Mouse (Mus musculus) ovary, postnatal 10 days (tissue): Measurements from ENCODE around the gene Tbc1d5.
A peak's percentile ranks its signal among the peaks of the same experiment; 100 is the strongest.

Experiments used
- DNase-seq: peaks from one replicate; pipeline ENCODE4 v3.0.0; 2022; ENCODE audit warnings: low spot score

Gene Tbc1d5

GRCm38 (mm10) chr17:51179195-51179953, at the start of gene Tbc1d5:
TSS of gene Tbc1d5 (minus strand) at chr17:51179352.
- peak; percentile 85 for DNase-seq

- DNase-seq = no peak
Measured at GRCm38 (mm10) chr17:51226056-51226455, 46.9 kb upstream of the Tbc1d5 start.

- DNase-seq = no peak
Measured at GRCm38 (mm10) chr17:51223152-51223551, 44.0 kb upstream of the Tbc1d5 start.

GRCm38 (mm10) chr17:51221075-51221474, 41.9 kb upstream of the Tbc1d5 start:
- DNase-seq = no peak

- DNase-seq = no peak
Measured at GRCm38 (mm10) chr17:51219897-51220296, 40.7 kb upstream of the Tbc1d5 start.

DNA sequence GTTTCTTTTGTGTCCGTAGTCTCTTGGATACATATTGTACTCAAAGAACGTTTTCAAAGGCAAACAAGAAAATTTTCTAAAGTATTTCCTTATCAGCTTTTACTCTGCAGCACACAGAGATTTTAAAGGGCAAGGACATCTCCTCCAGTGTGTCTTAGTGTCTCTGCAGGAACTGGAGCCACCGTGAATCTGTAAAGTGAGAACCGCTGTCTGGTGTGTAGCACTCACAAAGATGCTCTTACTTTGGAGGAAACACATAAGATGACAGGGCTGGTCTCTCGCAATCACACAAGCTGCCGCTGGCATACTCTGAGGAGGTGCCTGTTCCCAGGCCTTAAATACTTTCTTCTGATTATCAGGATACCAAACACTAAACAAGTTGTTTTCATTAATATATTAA, 37.3 kb upstream of the Tbc1d5 start:
- DNase-seq = no peak

- no peak for DNase-seq
Measured at GRCm38 (mm10) chr17:51209565-51209964, 30.4 kb upstream of the Tbc1d5 start.

DNA sequence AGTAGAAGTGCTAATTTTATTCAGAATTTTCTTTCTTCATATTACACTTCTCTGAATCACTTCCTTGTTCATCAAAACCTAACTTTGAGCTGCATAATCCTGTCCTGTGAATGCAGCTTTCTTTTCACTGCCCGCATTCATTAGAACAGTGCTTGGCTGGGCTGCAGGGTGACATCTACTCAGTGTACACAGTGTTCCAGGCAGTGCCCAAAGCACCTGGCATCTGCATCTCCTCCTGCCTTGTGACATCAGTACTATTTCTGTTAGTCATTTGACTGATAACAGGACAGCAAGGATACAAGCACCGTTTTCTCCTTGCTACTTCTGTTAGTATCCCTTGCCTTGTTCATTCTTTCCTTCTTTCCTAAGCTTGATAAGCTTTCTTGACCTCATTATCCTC, 25.5 kb upstream of the Tbc1d5 start:
- DNase-seq = no peak

DNA sequence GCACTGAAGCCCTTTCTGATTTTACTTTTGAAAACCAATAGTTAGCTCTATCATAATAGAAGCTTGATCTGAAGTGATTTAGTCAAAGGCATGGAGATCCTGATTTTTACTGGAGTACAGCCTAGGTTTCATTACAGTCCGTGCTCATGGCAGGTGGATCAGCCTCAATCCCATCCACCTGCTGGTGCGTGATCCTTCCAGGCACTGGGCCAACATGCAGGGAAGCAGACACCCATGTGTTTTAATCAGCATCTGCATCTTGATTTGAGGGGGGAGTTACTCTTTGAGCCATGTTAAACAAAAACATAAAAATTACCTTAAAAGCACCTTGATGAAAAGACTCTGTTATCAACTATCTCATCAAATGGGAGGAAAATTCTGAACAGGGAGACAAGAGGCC, 16.4 kb upstream of the Tbc1d5 start:
- DNase-seq = no peak

DNA sequence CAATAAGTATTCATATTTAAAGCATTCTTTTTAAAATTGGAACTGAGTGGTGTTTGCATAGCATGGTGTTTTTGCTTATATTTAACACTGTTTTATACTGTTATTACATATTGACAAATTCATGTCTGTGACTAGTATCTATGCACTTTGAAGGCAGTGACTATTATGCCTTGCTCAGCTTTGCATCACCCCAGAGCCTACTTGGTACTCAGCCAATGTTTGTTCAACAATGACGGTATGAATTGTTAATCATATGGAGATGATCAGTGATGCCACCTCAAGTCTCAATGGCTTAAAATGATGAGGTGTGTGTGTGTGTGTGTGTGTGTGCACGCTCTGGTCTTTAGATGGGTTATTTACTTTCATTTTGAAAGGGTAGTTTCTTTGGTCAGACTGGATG, 15.6 kb upstream of the Tbc1d5 start:
- DNase-seq = no peak

GRCm38 (mm10) chr17:51191381-51191780, 12.2 kb upstream of the Tbc1d5 start:
- no peak for DNase-seq

- no peak for DNase-seq
Measured at GRCm38 (mm10) chr17:51182715-51183114, 3.6 kb upstream of the Tbc1d5 start.

DNA sequence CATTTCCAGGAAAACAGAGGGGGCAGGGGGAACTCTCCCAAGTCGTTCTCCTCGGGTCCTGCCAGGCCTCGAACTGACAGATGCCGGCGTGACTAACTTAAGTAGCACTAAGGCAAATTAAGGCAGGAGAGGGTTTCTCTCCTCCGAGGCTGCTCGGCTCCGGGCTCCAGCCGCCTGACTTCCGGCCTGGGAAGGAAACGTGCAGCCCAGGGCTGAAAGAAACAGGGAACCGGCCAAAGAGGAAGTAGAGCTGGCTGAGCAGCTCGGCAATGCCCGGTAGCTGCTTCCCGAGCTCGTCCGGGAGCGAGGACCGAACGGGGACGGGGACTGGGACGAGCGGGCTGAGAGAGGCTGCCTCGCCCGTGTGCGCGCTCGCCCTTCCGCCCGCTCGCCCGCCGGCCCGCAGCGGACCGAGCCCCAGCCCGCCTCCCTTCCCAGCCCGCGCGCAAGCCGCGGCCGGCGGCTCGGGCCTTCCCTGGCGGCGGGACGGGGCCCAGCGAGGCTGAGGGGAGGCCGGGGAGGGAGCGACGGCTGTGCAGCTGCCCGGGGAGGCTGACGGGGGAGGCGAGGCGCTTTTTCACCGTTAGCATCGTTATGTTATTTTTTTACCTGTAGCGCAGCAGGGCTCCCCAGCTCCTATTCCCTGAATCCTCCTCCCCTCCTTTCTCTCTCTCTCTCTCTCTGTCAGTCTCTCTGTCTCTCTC, 509 bp downstream of the Tbc1d5 start:
- DNase-seq = peak; percentile 40

GRCm38 (mm10) chr17:51177923-51178322, 1.2 kb downstream of the Tbc1d5 start:
- no peak for DNase-seq

GRCm38 (mm10) chr17:51172332-51172731, 6.8 kb downstream of the Tbc1d5 start:
- DNase-seq = no peak

- DNase-seq = no peak
Measured at GRCm38 (mm10) chr17:51171504-51171903, 7.6 kb downstream of the Tbc1d5 start.

GRCm38 (mm10) chr17:51169911-51170310, 9.2 kb downstream of the Tbc1d5 start:
- DNase-seq = no peak

- DNase-seq = no peak
Measured at GRCm38 (mm10) chr17:51162366-51162765, 16.8 kb downstream of the Tbc1d5 start.

DNA sequence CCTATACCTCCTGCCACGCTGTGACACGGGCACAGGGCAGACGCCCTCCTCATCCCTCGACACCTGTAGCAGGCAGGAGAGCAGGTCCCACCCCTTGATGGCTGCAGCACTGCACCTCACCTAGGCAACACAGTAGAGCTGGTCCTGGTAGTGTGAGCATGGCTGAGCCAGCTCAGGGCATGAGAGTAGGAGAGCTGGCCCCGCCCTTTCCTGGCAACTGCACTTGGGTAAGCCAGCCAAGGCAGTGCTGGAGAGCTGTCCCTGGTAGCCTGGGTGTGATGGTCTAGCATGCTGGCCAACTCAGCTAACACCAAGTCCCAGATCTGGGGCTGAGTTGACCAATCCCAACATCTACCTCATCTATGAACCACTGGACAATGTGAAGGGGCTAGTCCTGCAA, 19.9 kb downstream of the Tbc1d5 start:
- no peak for DNase-seq

- no peak for DNase-seq
Measured at GRCm38 (mm10) chr17:51150999-51151398, 28.2 kb downstream of the Tbc1d5 start.

DNA sequence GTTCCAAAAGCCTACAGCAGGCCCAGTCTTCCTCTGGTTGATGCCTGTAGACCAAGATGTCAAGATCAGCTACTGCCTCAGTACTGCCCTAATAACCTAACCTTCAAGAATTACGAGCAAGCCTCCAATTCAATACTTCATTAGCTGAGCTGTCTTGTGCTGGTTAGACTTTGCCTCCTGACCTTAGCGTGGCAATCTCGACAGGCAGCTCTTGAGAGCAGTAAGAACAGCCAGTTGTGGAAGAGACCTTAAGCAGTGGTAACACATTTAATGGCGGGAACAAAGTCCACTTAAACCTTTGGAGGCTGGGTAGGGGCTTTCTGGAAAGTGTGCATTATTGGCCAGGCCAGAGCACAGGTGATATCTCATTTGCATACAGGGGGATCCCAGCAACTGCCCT, 34.2 kb downstream of the Tbc1d5 start:
- DNase-seq = no peak

- no peak for DNase-seq
Measured at GRCm38 (mm10) chr17:51142095-51142494, 37.1 kb downstream of the Tbc1d5 start.

- DNase-seq = no peak
Measured at GRCm38 (mm10) chr17:51111194-51111593, 68.0 kb downstream of the Tbc1d5 start.

DNA sequence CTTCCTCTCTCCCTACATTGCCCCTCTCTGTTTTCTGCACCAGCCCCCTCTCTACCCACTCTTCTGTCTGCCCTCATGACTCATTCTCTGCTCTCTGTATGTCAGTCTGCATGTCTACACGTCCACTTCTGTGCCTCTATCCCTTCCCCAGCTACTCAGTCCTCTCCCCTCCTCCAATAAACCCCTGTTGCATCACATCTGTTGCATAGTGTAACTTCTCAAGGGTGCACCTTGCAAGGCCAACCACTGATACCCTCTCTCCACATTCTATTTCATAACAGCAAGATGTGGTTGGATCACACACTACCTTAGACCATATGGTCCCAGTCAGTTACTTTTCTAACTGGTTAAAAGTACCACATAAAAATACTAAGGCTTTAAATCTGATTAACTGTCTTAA, 74.9 kb downstream of the Tbc1d5 start:
- DNase-seq = no peak
